Mouse (Mus musculus) lung, embryonic 14.5 days (tissue): Measurements from ENCODE around the gene Hoxb6. TPM values are rescaled to one million over a fixed set of nuclear protein-coding genes. Genes with fewer than 3 reads are reported as not detected.

ENCODE experiments used
- ATAC-seq: fragments of 200-750 bp; cut with Nextera tagmentation; 2 replicates; pipeline ENCODE4 v1.8.0; 2017; ENCODE audit warnings: mild to moderate bottlenecking, moderate TSS enrichment, moderate library complexity; ENCODE audit not compliant: insufficient read depth
- DNase-seq: peaks from one replicate; pipeline ENCODE4 v3.0.0-alpha.2; 2015
- H3K27ac ChIP-seq: fragments of 300-500 bp; sonication (generic); 2 replicates; pipeline ENCODE4 v1.5.1; 2014; ENCODE audit warnings: low read depth, mild to moderate bottlenecking, moderate library complexity
- H3K27me3 ChIP-seq: fragments of 300-500 bp; sonication (generic); 2 replicates; pipeline ENCODE4 v1.6.1; 2014; ENCODE audit warnings: low read length, control low read depth; ENCODE audit not compliant: insufficient read depth
- H3K36me3 ChIP-seq: fragments of 300-500 bp; sonication (generic); 2 replicates; pipeline ENCODE4 v1.6.1; 2014; ENCODE audit warnings: control low read depth; ENCODE audit not compliant: insufficient read depth
- H3K4me1 ChIP-seq: fragments of 300-500 bp; sonication (generic); 2 replicates; pipeline ENCODE4 v1.6.1; 2014; ENCODE audit warnings: antibody characterized with exemption, control low read depth; ENCODE audit not compliant: insufficient read depth
- H3K4me2 ChIP-seq: fragments of 300-500 bp; sonication (generic); 2 replicates; pipeline ENCODE4 v1.6.1; 2014; ENCODE audit warnings: mild to moderate bottlenecking
- H3K4me3 ChIP-seq: fragments of 300-500 bp; sonication (generic); 2 replicates; pipeline ENCODE4 v1.5.1; 2014; ENCODE audit warnings: low read depth, low read length
- H3K9ac ChIP-seq: fragments of 300-500 bp; sonication (generic); 2 replicates; pipeline ENCODE4 v1.6.1; 2014
- H3K9me3 ChIP-seq: fragments of 300-500 bp; sonication (generic); 2 replicates; pipeline ENCODE4 v1.6.1; 2016; ENCODE audit warnings: low read depth, low read length, control low read depth
- CTCF ChIP-seq: IDR thresholded peaks from 2 replicates; pipeline ENCODE4 v1.5.1; 2016; ENCODE audit warnings: antibody characterized with exemption, low read depth
- WGBS: fragments of 180-500 bp; shearing (Covaris S2); extraction: QIAGEN DNeasy Blood & Tissue Kit; methylation state at CpG from one replicate; pipeline ENCODE4 v1.1.7; 2014; 5-methylcytosine and 5-hydroxymethylcytosine counted together
- polyA plus RNA-seq: library from polyadenylated mRNA; unstranded; fragments of >200 nt; fragmentation: Nextera tagmentation; extraction: Ambion mirVana; gene quantifications from 2 replicates; pipeline ENCODE4 v1.2.1, GENCODE M21; 2014

The Hoxb6 gene
- polyA plus RNA-seq, 1 experiment from 2014 or later = 24.4 TPM

DNA sequence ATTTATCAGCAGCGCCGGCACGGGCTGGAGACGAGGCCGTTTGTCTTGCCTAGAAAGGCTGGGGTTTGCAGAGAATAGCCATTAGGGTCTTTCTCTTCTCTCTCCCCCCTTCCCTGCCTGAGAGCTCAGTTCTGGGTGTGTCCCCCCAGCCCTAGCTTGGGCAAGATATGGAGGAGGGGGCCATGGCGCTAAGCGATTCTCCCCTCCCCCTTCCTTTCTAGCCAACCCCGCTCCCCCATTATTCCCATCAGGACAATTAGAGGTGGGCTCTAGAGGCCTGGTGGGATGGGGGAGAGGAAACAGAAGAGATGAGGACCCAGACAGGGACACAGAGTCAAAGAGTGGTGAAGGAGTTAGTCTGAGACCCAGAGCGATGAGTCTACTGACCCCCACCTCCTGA, 4.9 kb upstream of the Hoxb6 start:
- Histone ChIP-seq H3K27me3 (peaks cover 88% of the 10 kb centered on the region), H3K4me1 (0 out of 2 replicates have a peak, but pooled peaks cover 3% of the 10 kb centered on the region), H3K27ac (peak overlapping the region; percentile 63; the same call in 1 of the 2 replicates), H3K4me2 (peak overlapping the region; percentile 86), H3K36me3 (no peaks in the 10 kb centered on the region), H3K9ac (peak overlapping the region; percentile 56), H3K4me3 (peak overlapping the region; percentile 48), H3K9me3 (no peaks in the 10 kb centered on the region)
- TF ChIP-seq CTCF = no peak
- WGBS = 7% methylated on average over 9 of the region's 9 CpGs
- DNase-seq (no peak), ATAC-seq (no peak)

DNA sequence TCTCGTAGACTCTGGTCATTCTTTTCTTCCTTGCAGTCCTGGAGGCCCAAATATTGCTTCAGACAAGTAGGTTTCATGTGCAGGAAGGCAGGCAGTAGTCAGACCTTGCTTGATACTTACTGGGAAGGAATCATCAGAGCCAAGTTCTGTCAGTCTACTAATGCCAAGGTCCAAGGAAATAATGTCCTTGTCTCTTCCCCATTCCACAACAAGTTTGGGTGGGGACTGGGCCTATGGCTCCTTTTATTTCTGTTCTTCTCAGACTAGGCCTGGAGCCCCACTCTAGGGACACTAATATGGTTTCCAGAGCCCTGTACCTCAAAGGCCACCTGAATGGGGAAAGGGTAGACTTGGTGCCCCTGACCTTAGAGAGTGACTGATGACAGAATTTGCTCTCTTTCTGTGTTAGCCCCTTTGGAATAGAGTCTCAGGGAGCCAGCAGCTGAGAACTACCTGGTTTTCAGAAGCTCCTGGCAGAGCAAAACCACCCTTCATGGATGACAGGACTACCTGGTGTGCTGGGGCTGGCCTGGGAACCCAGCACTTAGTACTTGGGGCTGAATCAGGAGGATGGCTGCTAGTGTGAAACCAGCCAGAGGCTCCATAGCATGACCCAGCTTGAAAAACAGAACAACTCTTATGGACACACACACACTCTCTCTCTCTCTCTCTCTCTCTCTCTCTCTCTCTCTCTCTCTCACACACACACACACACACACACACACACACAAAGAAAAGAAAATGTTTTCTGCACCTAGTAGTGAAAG, 3.6 kb upstream of the Hoxb6 start:
- no peaks in the 10 kb centered on the region for H3K36me3 ChIP-seq
- no peak overlapping the region for H3K9ac ChIP-seq
- no peak overlapping the region for H3K27ac ChIP-seq
- no peak overlapping the region for H3K4me2 ChIP-seq
- ATAC-seq = no peak
- no peaks in the 10 kb centered on the region for H3K9me3 ChIP-seq
- no peak overlapping the region for H3K4me3 ChIP-seq
- peaks cover 89% of the 10 kb centered on the region for H3K27me3 ChIP-seq
- DNase-seq = no peak
- TF ChIP-seq CTCF = no peak
- H3K4me1 ChIP-seq = 0 out of 2 replicates have a peak, but pooled peaks cover 3% of the 10 kb centered on the region
- 24% methylated on average over 1 of the region's 1 CpGs for WGBS

DNA sequence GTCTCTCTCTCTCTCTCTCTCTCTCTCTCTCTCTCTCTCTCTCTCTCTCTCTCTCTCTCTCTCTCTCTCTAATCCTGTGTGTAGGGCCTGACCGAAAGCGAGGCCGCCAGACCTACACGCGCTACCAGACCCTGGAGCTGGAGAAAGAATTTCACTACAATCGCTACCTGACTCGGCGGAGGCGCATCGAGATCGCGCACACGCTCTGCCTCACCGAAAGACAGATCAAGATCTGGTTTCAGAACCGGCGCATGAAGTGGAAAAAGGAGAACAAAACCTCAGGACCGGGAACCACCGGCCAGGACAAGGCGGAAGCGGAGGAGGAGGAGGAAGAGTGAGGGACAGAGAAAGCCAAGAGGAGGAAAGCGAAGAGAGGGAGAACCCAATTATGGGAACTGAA, 3.0 kb upstream of the Hoxb6 start:
- no peak overlapping the region for H3K27ac ChIP-seq
- TF ChIP-seq CTCF = no peak
- H3K4me2 ChIP-seq = no peak overlapping the region
- no peaks in the 10 kb centered on the region for H3K36me3 ChIP-seq
- 26% methylated on average over 21 of the region's 21 CpGs for WGBS
- H3K27me3 ChIP-seq = peaks cover 89% of the 10 kb centered on the region
- no peaks in the 10 kb centered on the region for H3K9me3 ChIP-seq
- no peak for ATAC-seq
- no peak for DNase-seq
- 0 out of 2 replicates have a peak, but pooled peaks cover 3% of the 10 kb centered on the region for H3K4me1 ChIP-seq
- no peak overlapping the region for H3K4me3 ChIP-seq
- H3K9ac ChIP-seq = no peak overlapping the region

DNA sequence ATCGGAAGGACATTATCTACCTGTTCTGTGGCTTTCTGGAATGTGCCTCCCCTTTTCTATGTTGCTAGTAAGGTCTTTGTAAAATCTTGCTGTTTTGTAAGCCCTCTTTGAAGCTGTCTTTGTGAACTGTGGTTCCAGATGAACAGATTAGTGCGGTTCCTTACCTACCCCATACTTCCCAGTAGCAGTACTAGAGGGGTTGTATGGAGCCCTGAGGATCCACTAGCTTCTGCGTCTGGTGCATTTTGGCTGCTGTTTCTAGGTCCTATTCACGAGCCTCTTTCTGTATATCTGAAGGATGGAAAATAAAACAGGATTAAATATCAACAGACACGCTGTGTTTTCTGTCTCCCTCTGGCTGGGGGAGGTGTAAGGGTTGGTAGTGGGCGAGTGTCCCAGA, 2.4 kb upstream of the Hoxb6 start:
- no peak overlapping the region for H3K4me3 ChIP-seq
- H3K27me3 ChIP-seq = peaks cover 91% of the 10 kb centered on the region
- H3K27ac ChIP-seq = no peak overlapping the region
- H3K4me1 ChIP-seq = 0 out of 2 replicates have a peak, but pooled peaks cover 7% of the 10 kb centered on the region
- no peak for ATAC-seq
- no peaks in the 10 kb centered on the region for H3K9me3 ChIP-seq
- WGBS = 27% methylated on average over 6 of the region's 6 CpGs
- H3K9ac ChIP-seq = no peak overlapping the region
- DNase-seq = no peak
- no peak overlapping the region for H3K4me2 ChIP-seq
- H3K36me3 ChIP-seq = no peaks in the 10 kb centered on the region
- no peak for TF ChIP-seq CTCF

DNA sequence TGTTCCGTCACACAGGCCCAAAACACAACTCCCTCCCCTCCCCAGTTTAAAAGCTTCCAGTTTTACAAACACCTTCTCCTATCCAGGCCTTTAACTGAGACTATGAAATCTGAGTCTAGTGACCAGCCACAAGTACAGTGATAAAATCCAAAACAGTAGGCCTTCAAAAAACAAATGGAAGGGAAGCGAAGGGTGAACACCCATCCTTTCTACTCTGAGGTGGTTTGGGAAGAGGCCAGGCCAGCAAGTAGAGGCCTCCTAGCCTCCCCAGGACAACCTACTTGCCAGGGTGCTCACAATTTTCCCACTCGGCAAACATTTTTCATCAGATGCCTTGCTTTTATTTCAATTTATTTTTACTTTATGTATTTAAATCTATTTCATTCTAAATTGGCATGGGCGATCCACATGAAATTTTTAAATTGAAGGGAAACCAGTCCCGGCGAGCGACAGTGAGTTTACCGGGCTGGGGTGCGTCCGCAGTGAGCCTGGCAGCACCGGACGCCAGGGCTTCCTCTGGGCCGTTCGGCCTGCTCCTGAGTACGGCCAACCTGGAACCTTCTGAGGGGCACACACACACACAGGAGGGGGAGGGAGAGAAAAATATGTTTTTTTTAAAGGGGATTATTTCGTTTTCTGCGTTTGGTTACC, 1.4 kb upstream of the Hoxb6 start:
- Histone ChIP-seq H3K4me2 (no peak overlapping the region), H3K4me1 (0 out of 2 replicates have a peak, but pooled peaks cover 7% of the 10 kb centered on the region), H3K36me3 (no peaks in the 10 kb centered on the region), H3K9me3 (no peaks in the 10 kb centered on the region), H3K27ac (no peak overlapping the region), H3K27me3 (peaks cover 92% of the 10 kb centered on the region), H3K4me3 (no peak overlapping the region), H3K9ac (no peak overlapping the region)
- ATAC-seq (no peak), DNase-seq (no peak)
- 34% methylated on average over 17 of the region's 17 CpGs for WGBS
- TF ChIP-seq CTCF = no peak

DNA sequence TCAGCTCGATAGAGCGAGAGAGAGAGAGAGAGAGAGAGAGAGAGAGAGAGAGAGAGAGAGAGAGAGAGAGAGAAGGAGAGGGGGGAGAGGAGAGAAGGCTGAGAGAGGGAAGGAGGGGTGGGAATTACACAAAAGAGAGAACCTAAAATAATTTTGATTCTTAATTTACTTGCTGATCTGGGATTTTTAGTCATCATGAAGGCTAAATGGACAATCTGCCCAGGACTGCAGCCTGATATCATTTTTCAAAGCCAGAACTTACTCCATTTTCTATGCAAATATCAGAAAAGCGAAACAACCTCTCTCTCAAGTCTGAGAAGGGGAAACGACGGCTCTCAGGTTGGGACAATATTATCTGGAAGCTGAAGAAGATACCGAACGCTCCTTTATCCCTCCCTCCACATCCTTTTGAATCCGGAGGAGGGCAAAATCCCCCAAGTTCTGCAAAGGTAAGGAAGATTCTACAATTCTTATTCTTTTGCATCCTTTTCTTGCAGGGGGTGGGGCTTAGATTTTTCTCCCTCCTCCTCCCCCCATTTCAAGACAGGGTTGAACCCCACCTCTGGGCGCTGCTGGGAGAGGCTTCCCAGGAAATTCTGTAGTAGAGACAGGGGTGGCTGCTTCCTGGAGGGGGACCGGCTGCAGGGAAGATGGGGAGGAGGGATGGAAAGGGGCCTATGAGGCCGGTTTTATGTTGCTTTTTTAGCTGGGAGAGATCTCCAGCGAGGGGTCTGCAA, 457 bp downstream of the Hoxb6 start:
- no peaks in the 10 kb centered on the region for H3K9me3 ChIP-seq
- H3K4me2 ChIP-seq = peak overlapping the region; percentile 61; the same call in 1 of the 2 replicates
- no peak overlapping the region for H3K9ac ChIP-seq
- H3K4me3 ChIP-seq = peak overlapping the region; percentile 23
- ATAC-seq (no peak), DNase-seq (no peak)
- H3K4me1 ChIP-seq = 0 out of 2 replicates have a peak, but pooled peaks cover 4% of the 10 kb centered on the region
- no peak overlapping the region for H3K27ac ChIP-seq
- peaks cover 94% of the 10 kb centered on the region for H3K27me3 ChIP-seq
- 10% methylated on average over 12 of the region's 12 CpGs for WGBS
- H3K36me3 ChIP-seq = no peaks in the 10 kb centered on the region
- TF ChIP-seq CTCF = no peak
